Mouse (Mus musculus) G1E (cell line): ENCODE results near the gene Dock10.

Experiments used
- CTCF ChIP-seq: IDR thresholded peaks from 2 replicates; pipeline ENCODE4 v1.5.1; 2012; ENCODE audit warnings: low read depth, low read length, inconsistent platforms, mixed read lengths
- POLR2AphosphoS5 ChIP-seq: IDR thresholded peaks from 2 replicates; pipeline ENCODE4 v1.6.1; 2012; ENCODE audit warnings: low read depth, low read length, inconsistent platforms; ENCODE audit not compliant: insufficient replicate concordance

DNA sequence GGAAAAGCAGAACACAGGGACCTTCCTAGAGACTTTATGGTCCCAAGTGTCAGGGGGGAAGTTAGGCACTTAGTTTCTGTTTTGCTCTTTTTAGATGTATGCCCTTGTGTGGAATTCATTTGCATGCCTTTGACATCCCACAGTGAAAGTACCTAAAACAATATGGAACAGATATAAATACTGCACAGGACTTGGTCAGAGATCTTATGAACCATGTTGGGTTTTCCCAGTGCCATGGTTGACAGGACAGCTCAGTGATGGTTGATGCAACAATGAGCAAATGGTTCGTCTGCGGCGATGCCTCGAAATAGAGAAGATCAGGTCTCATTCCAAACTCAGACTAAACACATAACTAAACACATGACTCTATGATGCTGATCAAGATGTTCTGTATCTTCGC, 143.6 kb downstream of the Dock10 start:
- TF ChIP-seq CTCF (no peak), POLR2AphosphoS5 (no peak)
